Mouse (Mus musculus) embryonic fibroblast, embryonic 13.5 days (primary cell): Measurements from ENCODE around the gene Dhrs9.

Source experiments
- CTCF ChIP-seq: IDR thresholded peaks from 2 replicates; pipeline ENCODE4 v1.5.1; 2011; ENCODE audit warnings: mild to moderate bottlenecking, control low read depth, low read length, moderate library complexity, borderline replicate concordance; ENCODE audit not compliant: insufficient read depth
- POLR2A ChIP-seq: IDR thresholded peaks from 2 replicates; pipeline ENCODE4 v1.6.1; 2011; ENCODE audit warnings: low read depth, mild to moderate bottlenecking, control low read depth, low read length, moderate library complexity

- TF ChIP-seq POLR2A (no peak), CTCF (no peak)
Measured at GRCm38 (mm10) chr2:69451128-69451527, 70.9 kb downstream of the Dhrs9 start.
